Mouse (Mus musculus): ENCODE measurements around the gene Gpc3. TPM values are rescaled to one million over a fixed set of nuclear protein-coding genes. Genes with fewer than 3 reads are reported as not detected.
A peak's percentile ranks its signal among the peaks of the same experiment; 100 is the strongest.

The Gpc3 gene
- polyA plus RNA-seq, 1 experiment, result not detected

- Histone ChIP-seq H3K4me2 (ENCODE audit: low read depth) (no peak overlapping the region), H3K4me3 (no peak overlapping the region), H3K36me3 (ENCODE audit: control insufficient read depth, insufficient read depth) (no peaks in the 10 kb centered on the region), H3K27me3 (ENCODE audit: control insufficient read depth, insufficient read depth, insufficient read length) (no peaks in the 10 kb centered on the region), H3K79me2 (ENCODE audit: control insufficient read depth, insufficient read depth) (no peaks in the 10 kb centered on the region), H3ac (ENCODE audit: control insufficient read depth, insufficient read length) (no peak overlapping the region)
- TF ChIP-seq MAX (IDR thresholded peaks at IDR 0.05; ENCODE audit: low read depth) (no peak), CEBPB (IDR thresholded peaks at IDR 0.05; ENCODE audit: insufficient read depth, poor library complexity, severe bottlenecking) (no peak), POLR2AphosphoS2 (IDR thresholded peaks at IDR 0.05; ENCODE audit: insufficient read length, low read depth) (no peak), POLR2A (IDR thresholded peaks at IDR 0.05; ENCODE audit: insufficient read length, low read depth) (no peak), REST (IDR thresholded peaks at IDR 0.05; ENCODE audit: insufficient read depth, insufficient read length) (no peak), USF1 (IDR thresholded peaks at IDR 0.05; ENCODE audit: low read depth) (no peak), MYOD1 (IDR thresholded peaks at IDR 0.05; ENCODE audit: control insufficient read depth in 1 of 3, insufficient read length in 2 of 3, low read depth in 2 of 3) (no peak), MYOG (IDR thresholded peaks at IDR 0.05; ENCODE audit: control insufficient read depth in 1 of 3, insufficient read depth in 1 of 3, insufficient read length in 2 of 3, low read depth in 2 of 3) (no peak), E2F4 (IDR thresholded peaks at IDR 0.05; ENCODE audit: insufficient read depth) (no peak), TCF3 (IDR thresholded peaks at IDR 0.05; ENCODE audit: insufficient read length, low read depth) (no peak), TCF12 (IDR thresholded peaks at IDR 0.05; ENCODE audit: insufficient read depth, poor library complexity, severe bottlenecking) (no peak), SRF (IDR thresholded peaks at IDR 0.05; ENCODE audit: control insufficient read depth, insufficient read length, low read depth) (no peak)
These were observed 239.5 kb downstream of the Gpc3 start for GRCm38 (mm10) chrX:52374209-52374608.

- Histone ChIP-seq H3K36me3 (ENCODE audit: control insufficient read depth, insufficient read depth) (no peaks in the 10 kb centered on the region), H3K4me2 (ENCODE audit: low read depth) (no peak overlapping the region), H3K4me3 (no peak overlapping the region), H3ac (ENCODE audit: control insufficient read depth, insufficient read length) (no peak overlapping the region), H3K79me2 (ENCODE audit: control insufficient read depth, insufficient read depth) (no peaks in the 10 kb centered on the region), H3K27me3 (ENCODE audit: control insufficient read depth, insufficient read depth, insufficient read length) (no peaks in the 10 kb centered on the region)
- no peak for TF ChIP-seq POLR2AphosphoS2 (IDR thresholded peaks at IDR 0.05; ENCODE audit: insufficient read length, low read depth)
- TF ChIP-seq MAX (IDR thresholded peaks at IDR 0.05; ENCODE audit: low read depth), result no peak
- no peak for TF ChIP-seq E2F4 (IDR thresholded peaks at IDR 0.05; ENCODE audit: insufficient read depth)
- TF ChIP-seq CEBPB (IDR thresholded peaks at IDR 0.05; ENCODE audit: insufficient read depth, poor library complexity, severe bottlenecking), result no peak
- no peak for TF ChIP-seq USF1 (IDR thresholded peaks at IDR 0.05; ENCODE audit: low read depth)
- TF ChIP-seq MYOD1 (IDR thresholded peaks at IDR 0.05; ENCODE audit: control insufficient read depth in 1 of 3, insufficient read length in 2 of 3, low read depth in 2 of 3), result no peak
- TF ChIP-seq TCF12 (IDR thresholded peaks at IDR 0.05; ENCODE audit: insufficient read depth, poor library complexity, severe bottlenecking), result no peak
- no peak for TF ChIP-seq POLR2A (IDR thresholded peaks at IDR 0.05; ENCODE audit: insufficient read length, low read depth)
- no peak for TF ChIP-seq MYOG (IDR thresholded peaks at IDR 0.05; ENCODE audit: control insufficient read depth in 1 of 3, insufficient read depth in 1 of 3, insufficient read length in 2 of 3, low read depth in 2 of 3)
- no peak for TF ChIP-seq SRF (IDR thresholded peaks at IDR 0.05; ENCODE audit: control insufficient read depth, insufficient read length, low read depth)
- TF ChIP-seq REST (IDR thresholded peaks at IDR 0.05; ENCODE audit: insufficient read depth, insufficient read length), result no peak
- no peak for TF ChIP-seq TCF3 (IDR thresholded peaks at IDR 0.05; ENCODE audit: insufficient read length, low read depth)
These were observed 241.3 kb downstream of the Gpc3 start for GRCm38 (mm10) chrX:52372436-52372835.

GRCm38 (mm10) chrX:52369938-52370758 is 243.6 kb downstream of the Gpc3 start:
- H3K4me3 ChIP-seq, result no peak overlapping the region
- no peak overlapping the region for H3ac ChIP-seq (ENCODE audit: control insufficient read depth, insufficient read length)
- H3K79me2 ChIP-seq (ENCODE audit: control insufficient read depth, insufficient read depth), result no peaks in the 10 kb centered on the region
- H3K4me2 ChIP-seq (ENCODE audit: low read depth), result peak overlapping the region; percentile 15
- no peaks in the 10 kb centered on the region for H3K27me3 ChIP-seq (ENCODE audit: control insufficient read depth, insufficient read depth, insufficient read length)
- TF ChIP-seq MYOG (IDR thresholded peaks at IDR 0.05; ENCODE audit: control insufficient read depth in 1 of 3, insufficient read depth in 1 of 3, insufficient read length in 2 of 3, low read depth in 2 of 3) (no peak), MAX (IDR thresholded peaks at IDR 0.05; ENCODE audit: low read depth) (no peak), USF1 (IDR thresholded peaks at IDR 0.05; ENCODE audit: low read depth) (no peak), POLR2AphosphoS2 (IDR thresholded peaks at IDR 0.05; ENCODE audit: insufficient read length, low read depth) (no peak)
- H3K36me3 ChIP-seq (ENCODE audit: control insufficient read depth, insufficient read depth), result no peaks in the 10 kb centered on the region

GRCm38 (mm10) chrX:52369304-52369937 is 244.3 kb downstream of the Gpc3 start:
- H3K27me3 ChIP-seq (ENCODE audit: control insufficient read depth, insufficient read depth, insufficient read length), result no peaks in the 10 kb centered on the region
- no peak overlapping the region for H3ac ChIP-seq (ENCODE audit: control insufficient read depth, insufficient read length)
- no peak overlapping the region for H3K4me2 ChIP-seq (ENCODE audit: low read depth)
- H3K4me3 ChIP-seq, result no peak overlapping the region
- no peaks in the 10 kb centered on the region for H3K36me3 ChIP-seq (ENCODE audit: control insufficient read depth, insufficient read depth)
- no peak for TF ChIP-seq MYOG (IDR thresholded peaks at IDR 0.05; ENCODE audit: control insufficient read depth in 1 of 3, insufficient read depth in 1 of 3, insufficient read length in 2 of 3, low read depth in 2 of 3)
- TF ChIP-seq USF1 (IDR thresholded peaks at IDR 0.05; ENCODE audit: low read depth), result no peak
- no peak for TF ChIP-seq MYOD1 (IDR thresholded peaks at IDR 0.05; ENCODE audit: control insufficient read depth in 1 of 3, insufficient read length in 2 of 3, low read depth in 2 of 3)
- no peak for TF ChIP-seq E2F4 (IDR thresholded peaks at IDR 0.05; ENCODE audit: insufficient read depth)
- no peak for TF ChIP-seq TCF3 (IDR thresholded peaks at IDR 0.05; ENCODE audit: insufficient read length, low read depth)
- no peak for TF ChIP-seq SRF (IDR thresholded peaks at IDR 0.05; ENCODE audit: control insufficient read depth, insufficient read length, low read depth)
- no peak for TF ChIP-seq TCF12 (IDR thresholded peaks at IDR 0.05; ENCODE audit: insufficient read depth, poor library complexity, severe bottlenecking)
- TF ChIP-seq POLR2A (IDR thresholded peaks at IDR 0.05; ENCODE audit: insufficient read length, low read depth), result no peak
- TF ChIP-seq REST (IDR thresholded peaks at IDR 0.05; ENCODE audit: insufficient read depth, insufficient read length), result no peak
- TF ChIP-seq CEBPB (IDR thresholded peaks at IDR 0.05; ENCODE audit: insufficient read depth, poor library complexity, severe bottlenecking), result no peak
- TF ChIP-seq MAX (IDR thresholded peaks at IDR 0.05; ENCODE audit: low read depth), result no peak
- TF ChIP-seq POLR2AphosphoS2 (IDR thresholded peaks at IDR 0.05; ENCODE audit: insufficient read length, low read depth), result no peak
- no peaks in the 10 kb centered on the region for H3K79me2 ChIP-seq (ENCODE audit: control insufficient read depth, insufficient read depth)
